Comparison of ENCODE assay signal across 9 mouse cellular contexts in genomic region chr5:105691645-105692044, GRCm38 (mm10). TPM values are rescaled to one million over a fixed set of nuclear protein-coding genes. Genes with fewer than 3 reads are reported as not detected.
DNase-seq lines count a peak whose midpoint lies in the region; ATAC-seq and TF ChIP-seq lines count a peak whose summit lies in the region.
"Had no signal": no experiment of that assay in that cellular context is flagged by ENCODE, and none has a peak within 500 bp of the region (broad histone marks: within the 10 kb centered on the region; RNA-seq: fewer than 3 reads in every experiment).

No protein-coding gene starts in this region.

- WGBS in heart, embryonic 12.5 days, result 80% methylated on average over 7 of the region's 7 CpGs
- 83% methylated on average over 7 of the region's 7 CpGs for WGBS in midbrain, embryonic 16.5 days

- TF ChIP-seq CTCF in MEL (IDR thresholded peaks at IDR 0.05 in 2 of 3, conservative IDR thresholded peaks at IDR 0.05 in 1 of 3; ENCODE audit: control insufficient read depth in 1 of 3, insufficient read depth in 1 of 3, low read depth in 2 of 3, low read length in 3 of 3, poor library complexity in 1 of 3, severe bottlenecking in 1 of 3), result peak; percentile 51 to 75 (median 69)

- TF ChIP-seq EP300 in MEL (IDR thresholded peaks at IDR 0.05; ENCODE audit: low read depth in 1 of 2, low read length in 2 of 2), result no peak

- intact Hi-C loops in left cerebral cortex, postnatal 10 days (cut with DNase I), result no loop called here

- TF ChIP-seq RAD21 in MEL (IDR thresholded peaks at IDR 0.05; ENCODE audit: low read depth, low read length), result peak; percentile 75

- H3K4me1 ChIP-seq in heart, embryonic 12.5 days (replicated peaks), result peaks cover 18% of the 10 kb centered on the region
- H3K4me1 ChIP-seq in MEL (ENCODE audit: control insufficient read depth in 1 of 2, insufficient read depth in 2 of 2, low read length in 2 of 2), result no peaks in the 10 kb centered on the region
- no peaks in the 10 kb centered on the region for H3K4me1 ChIP-seq in midbrain, embryonic 16.5 days (ENCODE audit: control insufficient read depth, insufficient read depth, low read length)

- H3K9me3 ChIP-seq in heart, embryonic 12.5 days (replicated peaks), result no peaks in the 10 kb centered on the region
- H3K9me3 ChIP-seq in MEL (replicated peaks; ENCODE audit: insufficient read depth, low read length), result no peaks in the 10 kb centered on the region
- H3K9me3 ChIP-seq in midbrain, embryonic 16.5 days (replicated peaks; ENCODE audit: control insufficient read depth, low read length, poor library complexity, severe bottlenecking), result no peaks in the 10 kb centered on the region
- H3K9me3 ChIP-seq: limb, embryonic 15.5 days had no signal

- DNase-seq in heart, postnatal 4 days, result peak; percentile 39
- DNase-seq in 416B (ENCODE audit: low read depth), result peak; percentile 60
- peak; percentile 72 for DNase-seq in MEL (ENCODE audit: low read depth, low spot score)
- peak; percentile 60 for DNase-seq in lung, postnatal 36 days
- no peak for DNase-seq in left cerebral cortex, postnatal 10 days (ENCODE audit: extremely low spot score in 1 of 2, low spot score in 2 of 2)
- DNase-seq: gastrocnemius, postnatal 25 days had no signal

- H3K4me3 ChIP-seq in heart, embryonic 12.5 days, result no peak overlapping the region
- H3K4me3 ChIP-seq in MEL (ENCODE audit: control insufficient read depth in 1 of 2, insufficient read depth in 1 of 2, low read depth in 2 of 2, low read length in 2 of 2), result no peak overlapping the region
- no peak overlapping the region for H3K4me3 ChIP-seq in midbrain, embryonic 16.5 days (ENCODE audit: low read depth, low read length)
- H3K4me3 ChIP-seq: limb, embryonic 15.5 days had no signal

- no peak overlapping the region for H3K4me2 ChIP-seq in heart, embryonic 12.5 days
- no peak overlapping the region for H3K4me2 ChIP-seq in midbrain, embryonic 16.5 days (ENCODE audit: low read length)
- H3K4me2 ChIP-seq: limb, embryonic 15.5 days had no signal

- H3K27me3 ChIP-seq in heart, embryonic 12.5 days (replicated peaks), result 0 out of 2 replicates have a peak, but pooled peaks cover 14% of the 10 kb centered on the region
- no peaks in the 10 kb centered on the region for H3K27me3 ChIP-seq in MEL (ENCODE audit: control insufficient read depth in 1 of 2, insufficient read depth in 2 of 2, low read length in 2 of 2)
- no peaks in the 10 kb centered on the region for H3K27me3 ChIP-seq in midbrain, embryonic 16.5 days (ENCODE audit: control insufficient read depth, insufficient read depth, low read depth, low read length)
- H3K27me3 ChIP-seq: limb, embryonic 15.5 days had no signal

- no peak for TF ChIP-seq POLR2A in MEL (IDR thresholded peaks at IDR 0.05; ENCODE audit: control insufficient read depth in 1 of 2, insufficient read depth in 1 of 2, low read depth in 1 of 2, low read length in 2 of 2, poor library complexity in 1 of 2)

- H3K36me3 ChIP-seq in heart, embryonic 12.5 days, result no peaks in the 10 kb centered on the region
- H3K36me3 ChIP-seq in MEL (ENCODE audit: control insufficient read depth in 1 of 2, insufficient read depth in 2 of 2, low read length in 2 of 2), result no peaks in the 10 kb centered on the region
- H3K36me3 ChIP-seq in midbrain, embryonic 16.5 days (ENCODE audit: control insufficient read depth, insufficient read depth, low read length), result no peaks in the 10 kb centered on the region
- H3K36me3 ChIP-seq: limb, embryonic 15.5 days had no signal

- no peaks in the 10 kb centered on the region for H3K79me2 ChIP-seq in MEL (ENCODE audit: control insufficient read depth, insufficient read depth, low read length, poor library complexity)

- ATAC-seq in heart, embryonic 12.5 days (ENCODE audit: insufficient number of reproducible peaks, low FRiP score), result no peak
- ATAC-seq in midbrain, embryonic 16.5 days, result no peak

- H3K27ac ChIP-seq in heart, embryonic 12.5 days (ENCODE audit: poor library complexity, severe bottlenecking), result no peak overlapping the region
- H3K27ac ChIP-seq in MEL (ENCODE audit: control insufficient read depth, low read depth, low read length), result no peak overlapping the region
- no peak overlapping the region for H3K27ac ChIP-seq in midbrain, embryonic 16.5 days (ENCODE audit: low read length)
- H3K27ac ChIP-seq: limb, embryonic 15.5 days had no signal

- no peak overlapping the region for H3K9ac ChIP-seq in heart, embryonic 12.5 days
- H3K9ac ChIP-seq in MEL (ENCODE audit: control insufficient read depth, low read depth, low read length, poor library complexity, severe bottlenecking), result no peak overlapping the region
- H3K9ac ChIP-seq in midbrain, embryonic 16.5 days (ENCODE audit: low read depth, low read length), result no peak overlapping the region
- H3K9ac ChIP-seq: limb, embryonic 15.5 days had no signal

TF ChIP-seq in MEL, 35 proteins besides CTCF, POLR2A, EP300 and RAD21:
- TF ChIP-seq CHD1 (IDR thresholded peaks at IDR 0.05; ENCODE audit: low read depth, low read length) (no peak), TCF12 (IDR thresholded peaks at IDR 0.05; ENCODE audit: low read depth, low read length) (no peak), TAL1 (IDR thresholded peaks at IDR 0.05; ENCODE audit: low read length) (no peak), POLR2AphosphoS2 (IDR thresholded peaks at IDR 0.05; ENCODE audit: low read length) (no peak), E2F4 (IDR thresholded peaks at IDR 0.05; ENCODE audit: borderline replicate concordance, low read depth, low read length) (no peak), ZC3H11A (IDR thresholded peaks at IDR 0.05; ENCODE audit: low read depth, low read length) (peak; percentile 90), MAZ (IDR thresholded peaks at IDR 0.05; ENCODE audit: low read depth, low read length) (no peak), SIN3A (IDR thresholded peaks at IDR 0.05; ENCODE audit: low read length) (0 out of 2 replicates have a peak, but pooled peaks have one; percentile 23), ZMIZ1 (IDR thresholded peaks at IDR 0.05; ENCODE audit: low read depth, low read length) (no peak), NRF1 (IDR thresholded peaks at IDR 0.05; ENCODE audit: insufficient read depth, low read depth, low read length, poor library complexity, severe bottlenecking) (no peak), JUND (IDR thresholded peaks at IDR 0.05; ENCODE audit: low read depth, low read length) (0 out of 2 replicates have a peak, but pooled peaks have one; percentile 33), CHD2 (IDR thresholded peaks at IDR 0.05; ENCODE audit: low read length) (no peak), MXI1 (IDR thresholded peaks at IDR 0.05; ENCODE audit: low read depth, low read length) (no peak), SMC3 (IDR thresholded peaks at IDR 0.05; ENCODE audit: low read depth, low read length) (peak; percentile 91)

RNA-seq across cellular contexts. Expression of gene Lrrc8d, which starts 8.1 kb away (rescaled TPM):
- total RNA-seq in heart, postnatal 4 days (2021), result 10 to 100 TPM; 21.2 to 23.6 TPM
- polyA plus RNA-seq in heart, embryonic 12.5 days (2016; fragmentation: Nextera tagmentation; extraction: Ambion mirVana), result 10.5 and 10.7 TPM in 2 replicates
- total RNA-seq in MEL (2012; rRNA removed), result 11.4 and 13.3 TPM in 2 replicates
- 100 to 1,000 TPM in 1 of 2 experiments, 10 to 100 TPM in 1; 21.9 to 258 TPM for polyA plus RNA-seq in MEL (2012; ENCODE audit: insufficient read depth in 1 of 2, insufficient read length in 2 of 2, low read depth in 1 of 2, low replicate concordance in 2 of 2, missing spikeins in 1 of 2)
- 10 to 100 TPM; 48.9 to 54.0 TPM for total RNA-seq in left cerebral cortex, postnatal 10 days (2021)
- 33.9 and 35.9 TPM in 2 replicates for polyA plus RNA-seq in midbrain, embryonic 16.5 days (2015; fragmentation: Nextera tagmentation; extraction: Ambion mirVana)

Comparison
In these comparisons a context has a peak if more than half of its experiments do, and no peak if none do; other contexts are left out.
1. DNase-seq: peak in heart, postnatal 4 days (single experiment), 416B (single experiment), MEL (single experiment) and lung, postnatal 36 days (single experiment); none in left cerebral cortex, postnatal 10 days (0 of 2).